Comparison of ENCODE assay signal across 14 mouse cellular contexts in the genomic region with DNA sequence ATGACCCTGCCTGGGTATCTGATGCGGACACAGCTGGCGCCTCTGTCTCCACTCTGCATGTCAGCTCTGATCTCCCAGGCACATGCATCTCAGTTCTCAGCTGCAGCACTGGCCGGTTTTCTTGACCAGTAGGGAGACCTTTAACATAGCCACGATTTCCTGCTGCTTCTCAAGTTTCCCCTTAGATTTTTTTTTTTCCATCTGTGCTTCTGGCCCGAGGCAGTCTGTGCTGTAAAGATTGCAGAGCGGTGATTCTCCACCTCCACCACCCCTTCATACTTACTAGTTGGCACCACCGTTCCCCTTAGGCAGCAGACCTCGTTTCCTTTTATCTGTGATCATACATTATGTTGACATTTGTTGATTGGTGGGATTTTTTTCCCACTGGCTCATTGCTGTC.
"Had no signal": no experiment of that assay in that cellular context is flagged by ENCODE, and none has a peak within 500 bp of the region (broad histone marks: within the 10 kb centered on the region; RNA-seq: fewer than 3 reads in every experiment).

No protein-coding gene starts in this region.

- DNase-seq: liver, postnatal 0 days; lung, adult 2 months; lung, postnatal 10 days; lung, postnatal 4 days; retina, postnatal 1 day; right cerebral cortex, adult 18-20 months; right cerebral cortex, postnatal 25 days; right cerebral cortex, postnatal 4 days; spleen, adult 18-20 months; thymus, adult 18-20 months; thymus, postnatal 14 days; thymus, postnatal 4 days had no signal

- ATAC-seq: liver, postnatal 0 days; midbrain, embryonic 13.5 days; midbrain, embryonic 15.5 days had no signal
